Mouse (Mus musculus) brain, adult 2 months (tissue): Measurements from ENCODE around the gene Ntsr1.

Experiments
- DNase-seq: peaks from one replicate; pipeline ENCODE4 v3.0.0; 2011; ENCODE audit warnings: low read depth, low spot score

Ntsr1 gene

DNA sequence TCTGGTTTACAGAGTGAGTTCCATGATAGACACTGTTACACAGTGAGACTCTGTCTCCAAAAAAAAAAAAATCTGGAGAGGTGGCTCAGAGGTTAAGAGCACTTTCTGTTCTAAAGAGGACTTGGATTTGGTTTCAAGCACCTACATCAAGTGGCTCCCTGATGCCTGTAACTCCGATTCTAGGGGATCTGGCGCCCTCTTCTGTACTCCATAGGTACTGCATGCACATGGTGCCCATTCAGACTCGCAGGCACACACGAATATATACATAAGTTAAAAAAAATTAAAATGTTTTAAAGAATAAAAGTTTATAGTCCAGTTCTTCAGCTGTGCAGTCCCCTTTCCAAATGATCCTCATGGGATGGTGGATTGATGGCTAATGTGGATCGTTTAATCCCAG, 60.5 kb downstream of the Ntsr1 start:
- no peak for DNase-seq

DNA sequence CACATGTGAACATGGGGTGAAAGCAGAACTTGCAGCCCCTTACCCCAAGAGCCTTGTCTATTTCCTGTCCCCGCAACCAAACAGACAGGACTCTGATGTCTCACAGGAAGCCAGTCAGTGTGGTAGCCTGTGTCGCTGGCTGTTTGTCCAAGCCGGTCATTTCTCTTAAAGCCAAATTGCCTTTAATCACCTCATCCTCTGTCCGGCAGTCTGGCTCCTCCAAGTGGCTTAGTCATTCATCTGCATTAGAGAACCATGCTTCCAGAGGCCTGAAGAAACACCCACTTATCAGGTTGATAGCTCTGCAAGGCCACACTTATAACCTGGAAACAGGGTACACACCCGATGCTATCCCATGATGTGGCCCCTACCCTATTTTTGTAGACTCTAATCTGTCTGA, 62.4 kb downstream of the Ntsr1 start:
- peak; percentile 37 for DNase-seq

- DNase-seq, result no peak
Measured at GRCm38 (mm10) chr2:180563296-180563695, 63.5 kb downstream of the Ntsr1 start.

GRCm38 (mm10) chr2:180563841-180564240, 64.1 kb downstream of the Ntsr1 start:
- no peak for DNase-seq

DNA sequence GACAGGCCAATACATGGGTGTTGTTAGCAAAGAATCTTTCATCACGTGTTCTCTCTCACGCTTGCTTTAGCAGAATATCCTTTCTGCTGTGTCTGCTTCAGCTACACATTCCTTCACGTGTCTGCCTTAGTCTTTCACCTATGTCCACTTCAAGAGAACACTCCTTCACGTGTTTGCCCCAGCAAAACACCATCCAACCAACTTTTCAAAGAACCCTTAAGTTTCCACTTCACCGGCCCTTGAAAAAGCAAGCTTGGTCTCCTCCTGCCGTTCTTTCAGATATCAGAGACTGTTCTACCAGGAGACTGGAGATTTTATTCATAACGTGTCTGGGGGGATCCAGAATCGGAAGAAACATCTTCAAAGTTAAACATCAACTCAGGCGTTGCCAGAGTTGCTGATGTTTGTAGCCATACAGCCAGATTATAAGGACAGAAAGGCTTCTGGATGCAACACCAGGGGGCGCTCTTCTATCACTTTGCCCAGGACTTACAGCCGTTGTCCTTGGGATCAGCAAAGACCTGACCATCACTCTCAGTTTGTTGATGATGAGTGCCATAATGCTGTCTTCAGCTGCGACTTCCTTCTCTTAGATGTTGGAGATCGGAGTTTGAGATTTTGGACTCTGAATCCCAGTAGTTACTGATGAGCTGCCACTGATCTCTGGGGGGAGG, 66.6 kb downstream of the Ntsr1 start:
- peak; percentile 85 for DNase-seq

- peak; percentile 27 for DNase-seq
Measured at GRCm38 (mm10) chr2:180569028-180569643, 69.4 kb downstream of the Ntsr1 start.

GRCm38 (mm10) chr2:180576482-180576881, 76.7 kb downstream of the Ntsr1 start:
- no peak for DNase-seq

GRCm38 (mm10) chr2:180578686-180579085, 78.9 kb downstream of the Ntsr1 start:
- DNase-seq, result peak; percentile 85

- DNase-seq, result no peak
Measured at GRCm38 (mm10) chr2:180581002-180581401, 81.2 kb downstream of the Ntsr1 start, which contains the start of gene Mrgbp. Gene Mrgbp (plus strand): TSS chr2:180581304.

DNA sequence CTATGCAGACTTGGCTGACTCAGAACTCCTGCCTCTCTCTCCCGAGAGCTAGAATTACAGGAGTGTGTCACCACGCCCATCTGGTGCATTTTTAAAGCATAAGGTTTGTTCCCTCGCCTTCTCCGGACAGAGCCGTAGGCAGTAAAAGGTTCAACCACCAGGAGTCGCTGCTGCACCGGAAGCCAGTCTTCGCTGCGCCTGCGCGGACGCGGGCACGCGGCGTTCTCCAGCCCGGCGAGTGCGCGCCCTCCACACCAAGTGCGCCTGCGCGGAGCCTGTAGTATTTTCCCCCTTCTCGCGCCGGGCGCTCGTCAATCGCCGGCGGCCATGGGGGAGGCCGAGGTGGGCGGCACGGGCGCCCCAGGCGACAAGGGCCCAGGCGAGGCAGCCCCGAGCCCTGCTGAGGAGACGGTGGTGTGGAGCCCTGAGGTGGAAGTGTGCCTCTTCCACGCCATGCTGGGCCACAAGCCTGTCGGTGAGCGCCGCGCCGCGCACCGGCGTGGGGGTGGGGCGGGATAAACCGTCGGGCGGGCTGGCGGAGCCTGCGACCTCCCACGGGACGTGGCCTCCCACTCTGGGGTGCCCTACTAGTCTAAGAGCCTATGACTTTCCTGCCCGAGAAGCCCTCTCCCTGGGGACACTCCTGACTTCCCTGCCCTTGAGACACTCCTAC, 82.8 kb downstream of the Ntsr1 start:
- peak; percentile 97 for DNase-seq

- DNase-seq, result no peak
Measured at GRCm38 (mm10) chr2:180583154-180583507, 83.4 kb downstream of the Ntsr1 start.

GRCm38 (mm10) chr2:180588736-180589122, 89.0 kb downstream of the Ntsr1 start:
- no peak for DNase-seq

GRCm38 (mm10) chr2:180589123-180589831, 89.5 kb downstream of the Ntsr1 start, which contains the start of gene Ogfr:
Gene Ogfr (plus strand): TSS chr2:180589245.
- peak; percentile 87 for DNase-seq
